Mouse (Mus musculus): ENCODE measurements at regions not wholly inside any gene's neighbourhood (a gene's known extent, or its start where the extent isn't known, plus 50 kb on each side); places are given as distances from the start of the nearest gene placed in this dataset.

DNA sequence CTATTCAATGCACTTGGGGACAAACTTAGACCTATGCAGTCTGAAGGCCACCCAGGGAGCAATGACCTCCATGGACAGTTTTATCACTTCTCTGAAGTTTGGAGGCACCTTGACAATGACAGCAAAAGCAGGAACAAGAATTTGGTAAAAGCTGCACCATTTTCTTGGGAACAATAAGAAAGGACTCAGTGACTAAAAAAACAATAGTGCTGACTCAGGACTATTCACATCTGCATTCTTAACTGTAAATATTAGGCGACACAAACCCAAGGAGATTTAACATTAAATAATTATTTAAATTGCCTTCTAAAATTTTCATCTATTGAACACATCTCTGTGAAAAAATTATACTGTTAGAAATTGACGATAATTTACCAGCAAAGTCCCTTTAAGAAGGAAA, 356.2 kb downstream of the Nup35 start:
- DNase-seq (ENCODE audit: low read depth, low spot score) = no peak

DNA sequence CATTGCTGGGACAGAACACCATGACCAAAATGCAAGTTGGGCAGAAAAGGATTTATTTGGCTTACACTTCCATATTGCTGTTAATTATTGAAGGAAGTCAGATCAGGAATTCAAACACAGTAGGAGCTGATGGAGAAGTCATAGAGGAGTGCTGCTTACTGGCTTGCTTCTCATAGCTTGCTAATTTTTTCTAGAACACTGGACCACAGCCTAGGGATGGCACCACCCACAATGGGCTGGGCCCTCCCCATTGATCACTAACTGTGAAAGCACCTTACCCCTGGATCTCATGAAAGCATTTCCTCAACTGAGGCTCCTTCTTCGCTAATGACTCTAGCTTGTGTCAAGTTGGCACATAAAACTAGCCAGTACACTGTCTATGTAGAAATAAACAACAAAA, 381.3 kb downstream of the Nup35 start:
- no peak for DNase-seq (ENCODE audit: low read depth, low spot score)

DNA sequence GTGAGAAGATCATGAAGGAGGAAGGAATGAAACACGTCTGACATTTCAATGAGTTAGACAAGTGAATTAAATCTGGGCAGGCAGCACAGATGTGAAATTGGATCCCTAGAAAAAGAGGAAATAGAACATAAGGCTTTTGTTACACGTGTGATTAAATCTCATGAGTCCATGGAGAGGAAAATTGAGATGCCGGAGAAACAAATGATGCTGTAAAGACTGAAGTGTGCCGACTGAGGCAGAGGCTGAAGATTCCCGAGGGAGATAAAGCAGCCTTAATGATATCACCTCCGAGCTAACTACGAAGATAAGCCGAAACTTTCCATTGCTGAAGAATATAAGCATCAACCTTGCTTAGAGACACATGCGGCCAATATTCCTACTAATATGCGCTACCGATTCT, 390.0 kb downstream of the Nup35 start:
- no peak for DNase-seq (ENCODE audit: low read depth, low spot score)

DNA sequence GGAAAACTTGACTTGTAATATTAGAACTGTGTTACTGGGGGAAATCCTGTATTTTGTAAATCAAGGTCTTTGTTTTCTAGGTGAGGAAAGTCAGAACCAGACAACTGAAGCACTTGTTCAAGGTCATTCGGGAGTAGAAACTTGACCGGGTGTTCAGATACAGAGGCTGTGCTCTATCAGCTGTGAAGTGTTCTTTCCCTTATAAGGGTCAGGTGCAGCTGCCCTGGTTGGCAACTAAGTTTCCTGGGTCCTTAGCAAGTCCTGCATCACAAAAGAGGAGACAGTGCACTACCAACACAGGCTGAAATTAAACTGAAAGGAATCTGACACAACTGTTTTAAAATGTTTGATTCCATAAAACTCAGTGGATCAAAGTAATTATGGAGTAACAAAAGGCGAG, 406.6 kb downstream of the Nup35 start:
- no peak for DNase-seq (ENCODE audit: low read depth, low spot score)
